Mouse (Mus musculus) G1E (cell line): ENCODE measurements around the gene Fancc.

Experiments
- CTCF ChIP-seq: IDR thresholded peaks from 2 replicates; pipeline ENCODE4 v1.5.1; 2012; ENCODE audit warnings: low read depth, low read length, inconsistent platforms, mixed read lengths
- GATA1 ChIP-seq: IDR thresholded peaks from 2 replicates; pipeline ENCODE4 v1.6.1; 2012; ENCODE audit warnings: borderline replicate concordance, low read length, inconsistent platforms, mixed read lengths
- POLR2AphosphoS5 ChIP-seq: IDR thresholded peaks from 2 replicates; pipeline ENCODE4 v1.6.1; 2012; ENCODE audit warnings: low read depth, low read length, inconsistent platforms; ENCODE audit not compliant: insufficient replicate concordance
- TAL1 ChIP-seq: conservative IDR thresholded peaks from 2 replicates; pipeline ENCODE4 v1.6.1; 2012; ENCODE audit warnings: low read depth, low read length, inconsistent platforms, mixed read lengths

GRCm38 (mm10) chr13:63241665-63242064 is 255.4 kb downstream of the Fancc start:
- TF ChIP-seq CTCF = no peak
- no peak for TF ChIP-seq POLR2AphosphoS5
- no peak for TF ChIP-seq TAL1
- no peak for TF ChIP-seq GATA1
